Mouse (Mus musculus) midbrain, postnatal 0 days (tissue): ENCODE data around the gene Jmjd8. TPM values are rescaled to one million over a fixed set of nuclear protein-coding genes. Genes with fewer than 3 reads are reported as not detected.

Experiments used
- ATAC-seq: fragments of 200-750 bp; cut with Nextera tagmentation; 2 replicates; pipeline ENCODE4 v1.8.0; 2017; ENCODE audit warnings: moderate number of reproducible peaks, mild to moderate bottlenecking, moderate TSS enrichment, moderate library complexity; ENCODE audit not compliant: low FRiP score
- DNase-seq: peaks from one replicate; pipeline ENCODE4 v3.0.0-alpha.2; 2015; ENCODE audit warnings: low spot score
- H3K27ac ChIP-seq: fragments of 300-500 bp; sonication (generic); 2 replicates; pipeline ENCODE4 v1.5.1; 2014; ENCODE audit warnings: low read depth, mild to moderate bottlenecking, low read length, mixed read lengths
- H3K27me3 ChIP-seq: fragments of 300-500 bp; sonication (generic); 2 replicates; pipeline ENCODE4 v1.6.1; 2014; ENCODE audit warnings: low read length, control low read depth, mixed read lengths; ENCODE audit not compliant: insufficient read depth
- H3K36me3 ChIP-seq: fragments of 300-500 bp; sonication (generic); 2 replicates; pipeline ENCODE4 v1.6.1; 2014; ENCODE audit warnings: low read length, control low read depth, mixed read lengths; ENCODE audit not compliant: insufficient read depth
- H3K4me1 ChIP-seq: fragments of 300-500 bp; sonication (generic); 2 replicates; pipeline ENCODE4 v1.6.1; 2014; ENCODE audit warnings: mild to moderate bottlenecking, control low read depth, antibody characterized with exemption, low read length, mixed read lengths; ENCODE audit not compliant: insufficient read depth
- H3K4me2 ChIP-seq: fragments of 300-500 bp; sonication (generic); 2 replicates; pipeline ENCODE4 v1.6.1; 2014; ENCODE audit warnings: low read depth, mild to moderate bottlenecking, low read length, mixed read lengths; ENCODE audit not compliant: poor library complexity, severe bottlenecking
- H3K4me3 ChIP-seq: fragments of 300-500 bp; sonication (generic); 2 replicates; pipeline ENCODE4 v1.5.1; 2014; ENCODE audit warnings: low read depth, mild to moderate bottlenecking, low read length, moderate library complexity
- H3K9ac ChIP-seq: fragments of 300-500 bp; sonication (generic); replicated peaks from 2 replicates; pipeline ENCODE4 v1.6.1; 2014; ENCODE audit warnings: mild to moderate bottlenecking, low read length, moderate library complexity, mixed read lengths; ENCODE audit not compliant: poor library complexity, severe bottlenecking
- H3K9me3 ChIP-seq: fragments of 300-500 bp; sonication (generic); 2 replicates; pipeline ENCODE4 v1.6.1; 2016; ENCODE audit warnings: low read length, control low read depth
- CTCF ChIP-seq: IDR thresholded peaks from 2 replicates; pipeline ENCODE4 v1.5.1; 2016; ENCODE audit warnings: antibody characterized with exemption, mild to moderate bottlenecking
- WGBS: fragments of 180-500 bp; shearing (Covaris S2); extraction: QIAGEN DNeasy Blood & Tissue Kit; methylation state at CpG from one replicate; pipeline ENCODE4 v1.1.7; 2014; 5-methylcytosine and 5-hydroxymethylcytosine counted together
- polyA plus RNA-seq: library from polyadenylated mRNA; unstranded; fragments of >200 nt; fragmentation: Nextera tagmentation; extraction: Ambion mirVana; gene quantifications from 2 replicates; pipeline ENCODE4 v1.2.1, GENCODE M21; 2015
- total RNA-seq: library from RNA; depleted of rRNA; stranded (reverse); fragments of >200 nt; gene quantifications from 2 replicates; pipeline ENCODE4 v1.2.3, GENCODE M21; 2014; rRNA removed

Gene Jmjd8
- 39.1 and 46.2 TPM in 2 replicates for total RNA-seq
- polyA plus RNA-seq = 43.8 and 45.9 TPM in 2 replicates

DNA sequence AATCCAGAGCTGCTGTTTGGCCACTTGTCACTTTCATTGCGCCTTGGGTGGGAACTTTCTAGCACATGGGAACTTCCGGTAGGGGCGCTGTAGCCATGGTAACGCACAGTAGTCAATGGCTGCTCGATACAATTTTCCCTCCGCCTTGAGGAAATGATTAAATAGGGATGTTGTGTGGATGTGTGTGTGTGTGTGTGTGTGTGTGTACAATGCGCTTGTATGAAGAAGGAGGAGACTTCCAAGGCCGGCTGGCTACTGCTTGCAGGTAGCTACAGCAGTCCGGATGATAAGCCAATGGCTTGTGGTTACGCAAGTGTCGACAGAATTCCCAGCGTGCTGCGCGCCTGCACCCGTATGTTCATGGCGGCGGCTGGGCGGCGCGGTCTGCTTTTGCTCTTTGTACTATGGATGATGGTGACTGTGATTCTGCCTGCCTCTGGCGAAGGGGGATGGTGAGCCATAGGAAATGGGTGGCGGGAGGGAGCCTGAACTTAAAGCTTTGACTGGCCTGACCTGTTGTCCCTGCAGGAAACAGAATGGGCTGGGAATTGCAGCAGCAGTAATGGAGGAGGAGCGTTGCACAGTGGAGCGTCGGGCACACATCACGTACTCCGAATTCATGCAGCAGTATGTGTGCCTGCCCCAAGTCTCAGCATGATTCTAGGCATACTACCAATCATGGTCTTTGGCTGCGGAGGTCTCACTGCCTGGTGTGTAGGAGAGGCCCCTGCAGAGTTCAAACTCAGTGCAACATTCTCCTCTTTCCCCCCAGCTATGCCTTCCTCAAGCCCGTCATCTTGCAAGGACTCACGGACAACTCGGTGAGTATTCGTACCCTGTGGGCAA lies at the start of gene Jmjd8:
TSS of gene Jmjd8 (plus strand) at position 156 of the 846 bp plus-strand sequence.
- H3K27ac ChIP-seq = peak within 1 kb of the TSS; percentile 95
- peak within 1 kb of the TSS; percentile 72 for H3K4me2 ChIP-seq
- peak; percentile 95 for DNase-seq
- no peaks in the 10 kb centered on the region for H3K9me3 ChIP-seq
- H3K36me3 ChIP-seq = peaks cover 37% of the 10 kb centered on the region
- H3K9ac ChIP-seq = peak within 1 kb of the TSS; percentile 78
- WGBS = 1% methylated on average over 32 of the region's 32 CpGs
- ATAC-seq = peak; percentile 58
- no peaks in the 10 kb centered on the region for H3K27me3 ChIP-seq
- H3K4me3 ChIP-seq = peak within 1 kb of the TSS; percentile 55
- TF ChIP-seq CTCF = peak; percentile 79
- peaks cover 28% of the 10 kb centered on the region for H3K4me1 ChIP-seq

DNA sequence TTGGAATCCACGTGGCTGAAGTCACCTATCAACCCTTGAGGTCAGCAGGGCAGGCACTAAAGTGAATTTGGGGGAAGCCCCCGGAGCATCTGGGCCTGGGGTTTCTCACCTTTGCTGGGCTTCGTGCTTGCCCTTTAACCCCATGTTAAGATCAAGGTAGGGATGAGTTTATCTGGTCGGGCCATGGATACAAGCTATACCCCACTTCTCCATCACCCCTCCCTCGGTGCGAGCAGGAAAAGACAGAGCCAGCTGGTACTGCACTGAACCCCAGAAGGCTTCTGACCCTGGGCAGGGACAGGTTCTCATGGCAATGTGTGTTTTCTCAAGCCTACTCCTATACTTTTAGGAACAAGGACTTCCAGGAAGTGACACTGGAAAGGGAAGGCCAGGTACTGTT lies 47.3 kb upstream of the Jmjd8 start:
- no peak for DNase-seq
- 85% methylated on average over 6 of the region's 6 CpGs for WGBS
- Histone ChIP-seq H3K9ac (no peak overlapping the region), H3K4me3 (no peak overlapping the region), H3K4me1 (peaks cover 11% of the 10 kb centered on the region), H3K27ac (no peak overlapping the region), H3K9me3 (no peaks in the 10 kb centered on the region), H3K4me2 (no peak overlapping the region), H3K36me3 (peaks cover 44% of the 10 kb centered on the region), H3K27me3 (no peaks in the 10 kb centered on the region)
- no peak for ATAC-seq
- no peak for TF ChIP-seq CTCF

DNA sequence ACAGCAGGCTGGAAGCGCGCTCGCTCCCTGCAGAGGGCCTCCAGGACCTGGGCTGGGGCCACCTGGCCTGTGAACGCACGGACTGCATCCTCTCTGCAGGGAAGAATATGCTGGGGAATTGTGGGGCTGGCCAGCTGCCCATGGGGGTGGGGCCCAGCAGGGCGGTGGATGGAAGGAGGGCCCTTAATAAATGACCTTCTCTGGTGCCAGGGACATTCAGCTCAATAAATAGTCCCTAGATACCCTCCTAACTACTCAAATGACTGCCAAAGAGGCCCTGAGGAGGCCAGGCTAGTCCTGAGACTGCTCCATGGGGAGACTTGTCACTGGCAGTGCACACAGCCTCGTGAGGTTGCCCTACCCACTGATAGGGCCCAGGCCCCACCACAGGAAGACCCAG lies 45.6 kb upstream of the Jmjd8 start:
- Histone ChIP-seq H3K36me3 (peaks cover 49% of the 10 kb centered on the region), H3K9ac (no peak overlapping the region), H3K27me3 (no peaks in the 10 kb centered on the region), H3K4me2 (no peak overlapping the region), H3K9me3 (no peaks in the 10 kb centered on the region), H3K27ac (no peak overlapping the region), H3K4me3 (no peak overlapping the region), H3K4me1 (peaks cover 11% of the 10 kb centered on the region)
- DNase-seq = no peak
- TF ChIP-seq CTCF = no peak
- no peak for ATAC-seq
- WGBS = 76% methylated on average over 7 of the region's 7 CpGs

DNA sequence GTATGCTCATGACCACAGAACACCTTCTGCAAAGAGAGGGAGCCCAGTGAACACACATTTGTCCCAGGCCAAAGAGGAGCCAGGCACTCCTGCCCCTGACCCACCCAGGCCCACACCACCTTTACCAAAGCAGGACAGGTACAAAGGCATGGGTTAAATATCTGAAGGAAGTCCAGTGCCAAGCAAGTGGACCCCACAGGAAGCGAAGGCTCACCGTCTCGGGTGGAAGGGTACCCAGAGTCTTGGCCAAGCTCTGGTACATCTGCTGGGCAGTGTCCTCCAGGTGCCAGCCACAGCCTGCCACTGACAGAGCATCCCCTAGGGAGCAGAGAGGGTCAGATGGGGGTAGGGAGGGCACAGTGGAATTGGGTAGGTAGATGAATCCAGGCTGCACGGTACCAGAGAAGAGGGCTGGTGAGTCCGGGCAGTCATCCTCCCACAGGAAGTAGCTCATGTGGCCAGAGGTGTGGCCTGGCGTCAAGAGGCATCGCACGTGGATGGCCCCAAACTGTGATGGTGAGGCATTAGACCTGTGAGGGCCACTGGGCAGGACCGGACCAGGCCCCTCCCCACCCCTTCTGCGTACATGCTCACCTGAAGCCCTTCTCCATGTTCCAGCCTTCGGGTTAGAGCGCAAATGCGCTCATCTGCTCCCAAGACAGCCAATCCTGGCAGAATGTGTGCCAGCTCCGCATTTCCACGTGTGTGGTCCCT lies 44.6 kb upstream of the Jmjd8 start:
- Histone ChIP-seq H3K36me3 (peaks cover 45% of the 10 kb centered on the region), H3K27ac (0 out of 2 replicates have a peak overlapping the region, but pooled peaks have one; percentile 62), H3K9me3 (no peaks in the 10 kb centered on the region), H3K27me3 (no peaks in the 10 kb centered on the region), H3K4me3 (peak overlapping the region; percentile 73), H3K4me2 (peak overlapping the region; percentile 86), H3K9ac (peak overlapping the region; percentile 69; the same call in 1 of the 2 replicates), H3K4me1 (peaks cover 11% of the 10 kb centered on the region)
- ATAC-seq (no peak), DNase-seq (no peak)
- TF ChIP-seq CTCF = no peak
- 80% methylated on average over 15 of the region's 15 CpGs for WGBS

DNA sequence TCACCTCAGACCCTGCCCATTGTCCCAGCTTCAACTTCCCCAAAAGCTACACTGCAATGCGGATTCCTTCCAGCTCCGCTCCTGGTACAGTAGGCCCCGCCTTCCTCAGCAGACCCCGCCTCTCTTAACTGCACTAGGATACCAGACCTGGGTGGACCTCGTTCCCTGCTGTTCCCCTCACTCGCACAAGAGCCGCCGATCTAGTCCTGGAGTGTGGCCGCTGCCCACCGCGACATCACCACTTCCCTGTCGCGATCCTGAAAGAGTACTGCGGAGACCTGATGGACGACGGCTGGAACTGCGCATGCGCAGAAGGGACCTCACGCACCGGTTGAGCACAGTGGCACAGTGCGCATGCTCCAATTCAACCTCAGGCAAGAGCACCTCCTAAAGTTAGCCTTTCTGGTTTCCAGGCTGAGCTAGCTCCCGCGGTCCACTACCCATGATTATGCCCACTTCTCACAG lies 43.4 kb upstream of the Jmjd8 start, which contains the start of gene Haghl:
TSS of gene Haghl (minus strand) at position 393 of the 465 bp plus-strand sequence.
- Histone ChIP-seq H3K27me3 (no peaks in the 10 kb centered on the region), H3K9ac (peak within 1 kb of the TSS; percentile 69), H3K4me2 (peak within 1 kb of the TSS; percentile 86), H3K36me3 (peaks cover 51% of the 10 kb centered on the region), H3K4me1 (peaks cover 11% of the 10 kb centered on the region), H3K9me3 (no peaks in the 10 kb centered on the region), H3K4me3 (peak within 1 kb of the TSS; percentile 73), H3K27ac (peak within 1 kb of the TSS; percentile 62)
- peak; percentile 29 for TF ChIP-seq CTCF
- ATAC-seq (peak; percentile 84), DNase-seq (peak; percentile 97)
- under 1% methylated on average over 23 of the region's 23 CpGs for WGBS
